Mouse (Mus musculus): ENCODE data around the gene Nptn. TPM values are rescaled to one million over a fixed set of nuclear protein-coding genes. Genes with fewer than 3 reads are reported as not detected.
A peak's percentile ranks its signal among the peaks of the same experiment; 100 is the strongest.

Gene Nptn
- total and polyA plus RNA-seq, 2 experiments from 2014 or later, result 236 to 362 TPM

DNA sequence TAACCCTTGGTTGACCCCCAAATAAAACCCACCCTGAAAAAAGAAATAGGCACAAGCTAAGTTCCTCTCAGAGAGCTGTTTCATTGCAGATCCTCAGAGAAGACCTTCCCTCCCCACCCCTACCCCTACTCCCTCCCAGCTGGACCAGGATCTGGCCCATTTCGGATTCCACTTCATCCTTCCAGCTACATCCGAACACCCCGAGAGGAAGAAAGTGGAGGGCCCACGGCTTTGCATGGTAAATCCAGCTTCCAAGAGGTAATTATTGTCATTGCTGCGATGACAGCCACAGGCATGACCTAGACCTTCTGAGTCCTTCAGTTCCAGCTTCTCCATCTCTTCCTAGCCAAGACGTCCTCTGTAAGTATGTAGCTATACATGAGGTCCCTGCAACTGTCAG lies 31.1 kb upstream of the Nptn start:
- 88% methylated on average over 6 of the region's 6 CpGs for WGBS
- TF ChIP-seq CTCF (IDR thresholded peaks at IDR 0.05), result no peak
- DNase-seq (ENCODE audit: low spot score), result no peak
- Histone ChIP-seq H3K9ac (replicated peaks; ENCODE audit: low read length, poor library complexity, severe bottlenecking) (no peak overlapping the region), H3K4me1 (ENCODE audit: insufficient read depth, low read length) (peaks cover 10% of the 10 kb centered on the region), H3K4me3 (ENCODE audit: low read depth, low read length) (no peak overlapping the region), H3K36me3 (ENCODE audit: insufficient read depth, low read length) (no peaks in the 10 kb centered on the region), H3K4me2 (ENCODE audit: low read depth, low read length, poor library complexity, severe bottlenecking) (no peak overlapping the region), H3K27ac (ENCODE audit: low read depth, low read length) (no peak overlapping the region), H3K27me3 (ENCODE audit: insufficient read depth, low read length) (no peaks in the 10 kb centered on the region), H3K9me3 (ENCODE audit: low read length) (no peaks in the 10 kb centered on the region)
- ATAC-seq (ENCODE audit: low FRiP score), result no peak

DNA sequence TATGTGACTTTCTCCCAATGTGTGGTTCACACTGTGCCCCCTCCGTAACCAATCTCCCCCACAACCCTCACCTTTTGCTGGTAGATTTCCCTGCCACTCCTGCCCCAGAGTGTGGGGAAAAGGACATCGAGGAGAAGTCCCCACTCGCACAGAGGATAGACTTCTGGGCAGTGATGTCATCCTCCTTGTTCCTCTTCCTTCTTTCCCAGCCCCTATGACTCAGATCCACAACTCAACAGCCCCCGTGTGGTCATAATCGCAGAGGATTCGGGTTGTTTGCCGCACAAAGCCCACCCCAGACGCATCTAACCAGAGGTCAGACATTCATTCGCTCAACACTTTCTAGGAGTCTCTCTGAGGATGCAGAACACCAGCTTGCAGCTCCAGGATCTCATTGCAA lies 30.0 kb upstream of the Nptn start:
- WGBS, result 79% methylated on average over 9 of the region's 9 CpGs
- no peak overlapping the region for H3K27ac ChIP-seq (ENCODE audit: low read depth, low read length)
- TF ChIP-seq CTCF (IDR thresholded peaks at IDR 0.05), result no peak
- no peaks in the 10 kb centered on the region for H3K9me3 ChIP-seq (ENCODE audit: low read length)
- no peak overlapping the region for H3K4me2 ChIP-seq (ENCODE audit: low read depth, low read length, poor library complexity, severe bottlenecking)
- H3K27me3 ChIP-seq (ENCODE audit: insufficient read depth, low read length), result no peaks in the 10 kb centered on the region
- DNase-seq (ENCODE audit: low spot score) (no peak), ATAC-seq (ENCODE audit: low FRiP score) (no peak)
- no peak overlapping the region for H3K4me3 ChIP-seq (ENCODE audit: low read depth, low read length)
- H3K4me1 ChIP-seq (ENCODE audit: insufficient read depth, low read length), result peaks cover 14% of the 10 kb centered on the region
- no peak overlapping the region for H3K9ac ChIP-seq (replicated peaks; ENCODE audit: low read length, poor library complexity, severe bottlenecking)
- H3K36me3 ChIP-seq (ENCODE audit: insufficient read depth, low read length), result no peaks in the 10 kb centered on the region

DNA sequence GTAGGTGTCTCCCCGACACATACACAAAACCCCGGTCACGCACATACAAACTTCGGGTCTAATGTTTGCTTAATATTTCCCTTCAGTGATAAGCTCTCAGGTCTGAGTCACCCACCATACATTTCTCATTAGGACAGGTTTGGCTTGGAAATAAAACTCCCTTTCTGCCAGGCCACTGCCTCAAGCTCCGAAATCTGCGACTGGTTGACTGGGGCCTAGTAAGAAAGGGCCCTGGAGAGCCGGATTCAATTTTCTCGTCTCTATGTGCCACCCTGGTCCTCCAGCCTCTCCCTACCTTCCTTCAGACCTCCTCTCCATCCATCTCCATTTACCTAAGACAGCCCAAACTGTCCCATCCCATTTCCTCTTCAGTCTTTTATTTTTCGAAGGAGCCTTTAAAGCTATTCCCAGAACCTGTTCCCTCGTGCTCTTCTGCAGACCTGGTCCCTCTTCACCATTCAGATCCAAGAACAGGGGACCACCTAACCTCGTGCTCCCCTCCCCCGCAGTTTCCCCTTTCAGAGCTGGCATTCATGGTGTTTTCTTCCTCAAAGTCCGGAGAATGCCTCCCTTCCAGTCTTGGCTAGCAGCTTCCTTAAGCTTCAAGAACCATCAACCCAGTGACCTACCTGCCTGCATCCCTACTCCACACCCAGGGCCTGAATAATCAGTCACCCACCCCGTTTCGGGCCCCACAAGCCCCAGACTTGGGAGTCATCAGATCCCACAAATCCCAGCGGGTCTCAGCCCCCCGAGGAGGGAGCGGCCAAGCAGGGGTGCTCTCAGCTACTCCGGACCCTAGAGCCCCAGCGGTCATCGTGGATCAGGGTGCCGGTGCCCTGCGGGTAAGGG lies 27.8 kb upstream of the Nptn start:
- DNase-seq (ENCODE audit: low spot score) (peak; percentile 39), ATAC-seq (ENCODE audit: low FRiP score) (peak; percentile 27; the same call in 1 of the 2 replicates)
- no peaks in the 10 kb centered on the region for H3K27me3 ChIP-seq (ENCODE audit: insufficient read depth, low read length)
- H3K4me1 ChIP-seq (ENCODE audit: insufficient read depth, low read length), result peaks cover 14% of the 10 kb centered on the region
- H3K4me2 ChIP-seq (ENCODE audit: low read depth, low read length, poor library complexity, severe bottlenecking), result peak overlapping the region; percentile 95
- TF ChIP-seq CTCF (IDR thresholded peaks at IDR 0.05), result no peak
- H3K9ac ChIP-seq (replicated peaks; ENCODE audit: low read length, poor library complexity, severe bottlenecking), result peak overlapping the region; percentile 99
- H3K27ac ChIP-seq (ENCODE audit: low read depth, low read length), result peak overlapping the region; percentile 99
- H3K4me3 ChIP-seq (ENCODE audit: low read depth, low read length), result peak overlapping the region; percentile 80
- 15% methylated on average over 23 of the region's 23 CpGs for WGBS
- H3K36me3 ChIP-seq (ENCODE audit: insufficient read depth, low read length), result no peaks in the 10 kb centered on the region
- no peaks in the 10 kb centered on the region for H3K9me3 ChIP-seq (ENCODE audit: low read length)

GRCm38 (mm10) chr9:58554908-58555684 lies 26.9 kb upstream of the Nptn start, which contains the start of gene Cd276:
Cd276 (minus strand) TSS chr9:58555437.
- ATAC-seq (ENCODE audit: low FRiP score) (peak; percentile 75), DNase-seq (ENCODE audit: low spot score) (peak; percentile 86)
- peak within 1 kb of the TSS; percentile 99 for H3K9ac ChIP-seq (replicated peaks; ENCODE audit: low read length, poor library complexity, severe bottlenecking)
- H3K4me3 ChIP-seq (ENCODE audit: low read depth, low read length), result peak within 1 kb of the TSS; percentile 80
- no peaks in the 10 kb centered on the region for H3K36me3 ChIP-seq (ENCODE audit: insufficient read depth, low read length)
- peak within 1 kb of the TSS; percentile 99 for H3K27ac ChIP-seq (ENCODE audit: low read depth, low read length)
- WGBS, result under 1% methylated on average over 58 of the region's 68 CpGs
- H3K4me2 ChIP-seq (ENCODE audit: low read depth, low read length, poor library complexity, severe bottlenecking), result peak within 1 kb of the TSS; percentile 95
- no peak for TF ChIP-seq CTCF (IDR thresholded peaks at IDR 0.05)
- peaks cover 14% of the 10 kb centered on the region for H3K4me1 ChIP-seq (ENCODE audit: insufficient read depth, low read length)
- H3K27me3 ChIP-seq (ENCODE audit: insufficient read depth, low read length), result no peaks in the 10 kb centered on the region
- H3K9me3 ChIP-seq (ENCODE audit: low read length), result no peaks in the 10 kb centered on the region

- no peaks in the 10 kb centered on the region for H3K27me3 ChIP-seq (ENCODE audit: insufficient read depth, low read length)
- TF ChIP-seq CTCF (IDR thresholded peaks at IDR 0.05), result no peak
- H3K27ac ChIP-seq (ENCODE audit: low read depth, low read length), result peak overlapping the region; percentile 99
- peak overlapping the region; percentile 99 for H3K9ac ChIP-seq (replicated peaks; ENCODE audit: low read length, poor library complexity, severe bottlenecking)
- peak overlapping the region; percentile 95 for H3K4me2 ChIP-seq (ENCODE audit: low read depth, low read length, poor library complexity, severe bottlenecking)
- H3K4me3 ChIP-seq (ENCODE audit: low read depth, low read length), result peak overlapping the region; percentile 80
- no peaks in the 10 kb centered on the region for H3K36me3 ChIP-seq (ENCODE audit: insufficient read depth, low read length)
- peaks cover 14% of the 10 kb centered on the region for H3K4me1 ChIP-seq (ENCODE audit: insufficient read depth, low read length)
- H3K9me3 ChIP-seq (ENCODE audit: low read length), result no peaks in the 10 kb centered on the region
- DNase-seq (ENCODE audit: low spot score) (peak; percentile 36), ATAC-seq (ENCODE audit: low FRiP score) (no peak; the same call in 1 of the 2 replicates)
- 8% methylated on average over 9 of the region's 9 CpGs for WGBS
These were observed 26.2 kb upstream of the Nptn start for GRCm38 (mm10) chr9:58555685-58556414.

Data from midbrain, postnatal 0 days (tissue).